Mouse (Mus musculus) G1E-ER4 (cell line): ENCODE results near the gene Ttc21a. TPM values are rescaled to one million over a fixed set of nuclear protein-coding genes. Genes with fewer than 3 reads are reported as not detected.

Experiments
- GATA1 ChIP-seq: IDR thresholded peaks from one replicate; pipeline ENCODE4 v1.8.0; 2012; ENCODE audit warnings: low read length, inconsistent platforms
- polyA plus RNA-seq: library from polyadenylated mRNA; stranded (reverse); fragments of >175 nt; gene quantifications from 2 replicates; pipeline ENCODE4 v1.2.3, GENCODE M21; 2012

The Ttc21a gene
- polyA plus RNA-seq, 1 experiment = 0.03 TPM

DNA sequence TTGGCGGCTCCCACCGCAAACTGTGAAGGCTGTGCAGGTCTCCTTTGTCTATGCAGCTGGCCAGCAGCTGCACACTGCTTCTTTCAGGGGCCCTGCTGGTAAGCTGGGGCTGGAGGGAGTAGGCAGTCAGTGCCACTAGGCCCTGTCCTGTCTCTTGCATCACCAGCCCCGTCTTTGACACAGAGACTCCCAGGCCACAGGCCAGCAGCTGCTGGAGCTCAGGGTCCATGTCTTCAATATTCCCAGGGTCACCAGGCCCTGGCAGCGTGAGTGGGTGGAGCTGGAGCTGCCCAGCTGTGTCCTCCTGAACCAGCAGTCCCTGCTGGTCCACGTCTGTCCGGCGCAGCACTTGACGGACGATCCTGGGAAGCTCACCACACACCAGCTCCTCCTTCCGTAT, 79.5 kb downstream of the Ttc21a start:
- TF ChIP-seq GATA1 = no peak

Other genes with a start within 250 kb of the Ttc21a start
- gene Scn10a, start 218.3 kb upstream of the Ttc21a start, polyA plus RNA-seq = not detected in 2 replicates
- gene Scn11a, start 112.2 kb upstream of the Ttc21a start, polyA plus RNA-seq = not detected in 2 replicates
- 29.0 and 29.5 TPM in 2 replicates for gene Wdr48, start 42.7 kb upstream of the Ttc21a start, polyA plus RNA-seq
- gene Gorasp1, start within 50 bp of the Ttc21a start, polyA plus RNA-seq = 27.8 and 34.7 TPM in 2 replicates
- 33.4 and 36.8 TPM in 2 replicates for gene Csrnp1, start 47.1 kb downstream of the Ttc21a start, polyA plus RNA-seq
- not detected in 2 replicates for gene Xirp1, start 86.0 kb downstream of the Ttc21a start, polyA plus RNA-seq
- not detected in 2 replicates for gene Cx3cr1, start 132.3 kb downstream of the Ttc21a start, polyA plus RNA-seq
- not detected in 2 replicates for gene Ccr8, start 154.5 kb downstream of the Ttc21a start, polyA plus RNA-seq
- 70.4 and 90.9 TPM in 2 replicates for gene Slc25a38, start 172.8 kb downstream of the Ttc21a start, polyA plus RNA-seq
- 2,255 and 20,590 TPM in 2 replicates for gene Rpsa, start 190.1 kb downstream of the Ttc21a start, polyA plus RNA-seq
- gene Mobp, start 212.1 kb downstream of the Ttc21a start, polyA plus RNA-seq = not detected in 2 replicates